Mouse (Mus musculus): ENCODE data around the gene Lgmn. TPM values are rescaled to one million over a fixed set of nuclear protein-coding genes. Genes with fewer than 3 reads are reported as not detected.
A peak's percentile ranks its signal among the peaks of the same experiment; 100 is the strongest.

The Lgmn gene
- polyA plus RNA-seq, 1 experiment from 2014 or later: 84.8 TPM

GRCm38 (mm10) chr12:102416391-102416837, 23.2 kb downstream of the Lgmn start:
- peak; percentile 73 for ATAC-seq (ENCODE audit: low FRiP score, low read depth)
- H3K27ac ChIP-seq: no peak overlapping the region
- H3K36me3 ChIP-seq: peaks cover 11% of the 10 kb centered on the region
- WGBS: 42% methylated on average over 7 of the region's 7 CpGs
- no peak overlapping the region for H3K4me3 ChIP-seq
- H3K27me3 ChIP-seq: no peaks in the 10 kb centered on the region
- H3K9ac ChIP-seq: no peak overlapping the region
- no peak overlapping the region for H3K4me2 ChIP-seq (replicated peaks)
- H3K9me3 ChIP-seq: no peaks in the 10 kb centered on the region
- peaks cover 6% of the 10 kb centered on the region for H3K4me1 ChIP-seq

DNA sequence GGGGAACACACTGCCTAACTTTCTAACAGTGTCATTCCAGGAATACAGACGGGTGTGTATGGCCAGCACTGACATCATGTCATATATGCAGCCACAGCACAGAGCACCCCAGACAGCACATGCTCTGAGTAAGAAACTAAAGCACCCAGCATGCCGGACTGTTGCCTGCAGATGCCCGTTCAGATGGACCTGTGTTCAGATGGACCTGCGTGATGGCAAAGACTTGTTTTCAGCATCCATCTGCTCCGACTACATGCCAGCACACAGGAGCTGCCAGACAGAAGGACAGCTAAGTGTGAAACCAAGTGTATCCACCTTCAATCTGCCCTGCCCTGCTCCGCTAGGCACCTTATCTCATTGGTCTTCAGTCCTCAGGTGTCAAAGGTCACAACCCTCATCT, 24.9 kb downstream of the Lgmn start:
- 92% methylated on average over 6 of the region's 6 CpGs for WGBS
- Histone ChIP-seq H3K9me3 (no peaks in the 10 kb centered on the region), H3K9ac (no peak overlapping the region), H3K4me1 (peaks cover 6% of the 10 kb centered on the region), H3K4me3 (no peak overlapping the region), H3K27me3 (no peaks in the 10 kb centered on the region), H3K36me3 (peaks cover 9% of the 10 kb centered on the region), H3K27ac (no peak overlapping the region), H3K4me2 (replicated peaks) (no peak overlapping the region)
- no peak for ATAC-seq (ENCODE audit: low FRiP score, low read depth)

DNA sequence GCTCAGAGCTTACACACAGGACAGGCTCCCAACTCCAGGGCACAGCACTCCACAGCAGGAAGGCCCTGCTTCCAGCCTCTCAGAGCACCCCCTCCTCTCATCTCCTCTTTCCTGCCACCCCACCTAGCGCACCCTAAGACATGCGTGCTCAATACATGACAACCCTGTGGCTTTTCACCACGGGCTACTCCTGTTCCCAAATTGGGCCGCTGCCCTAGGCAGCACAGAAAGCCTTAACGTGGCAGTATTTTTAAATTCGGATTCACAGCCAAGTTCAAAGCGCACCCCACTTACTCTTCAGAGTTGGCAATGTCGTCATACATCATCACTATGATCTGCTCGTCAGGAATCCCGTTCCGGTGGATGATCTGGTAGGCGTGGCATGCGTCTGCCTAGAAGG, 26.4 kb downstream of the Lgmn start:
- Histone ChIP-seq H3K4me2 (replicated peaks) (no peak overlapping the region), H3K9ac (no peak overlapping the region), H3K9me3 (no peaks in the 10 kb centered on the region), H3K36me3 (peaks cover 9% of the 10 kb centered on the region), H3K4me1 (peaks cover 6% of the 10 kb centered on the region), H3K27ac (no peak overlapping the region), H3K27me3 (no peaks in the 10 kb centered on the region), H3K4me3 (no peak overlapping the region)
- ATAC-seq (ENCODE audit: low FRiP score, low read depth): no peak
- 88% methylated on average over 13 of the region's 13 CpGs for WGBS

DNA sequence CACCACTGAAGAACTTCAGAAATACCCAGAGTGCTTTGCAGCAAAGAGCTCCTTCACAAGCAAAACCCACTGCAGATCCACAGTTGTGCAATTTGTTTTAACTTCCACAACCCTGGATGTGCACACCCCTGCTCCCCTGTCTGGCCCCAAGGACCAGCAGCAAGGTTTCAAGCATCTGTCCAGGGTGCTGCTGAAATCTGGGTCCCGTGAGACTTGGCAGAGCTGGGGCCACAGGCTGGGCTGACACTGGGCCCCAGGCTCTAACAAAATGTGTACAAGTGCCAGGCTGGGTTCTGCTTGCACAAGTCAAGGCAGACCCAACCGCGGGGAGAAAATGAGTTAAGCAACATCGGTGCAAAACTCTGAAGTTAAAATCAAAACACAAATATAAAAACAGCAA, 41.0 kb downstream of the Lgmn start:
- 89% methylated on average over 4 of the region's 4 CpGs for WGBS
- Histone ChIP-seq H3K4me1 (no peaks in the 10 kb centered on the region), H3K27me3 (no peaks in the 10 kb centered on the region), H3K9me3 (no peaks in the 10 kb centered on the region), H3K9ac (no peak overlapping the region), H3K36me3 (peaks cover 85% of the 10 kb centered on the region), H3K4me3 (no peak overlapping the region), H3K4me2 (replicated peaks) (no peak overlapping the region), H3K27ac (no peak overlapping the region)
- ATAC-seq (ENCODE audit: low FRiP score, low read depth): no peak

GRCm38 (mm10) chr12:102395998-102396991, 43.3 kb downstream of the Lgmn start:
- no peak overlapping the region for H3K4me2 ChIP-seq (replicated peaks)
- no peaks in the 10 kb centered on the region for H3K4me1 ChIP-seq
- no peaks in the 10 kb centered on the region for H3K27me3 ChIP-seq
- H3K27ac ChIP-seq: no peak overlapping the region
- 79% methylated on average over 19 of the region's 19 CpGs for WGBS
- no peak for ATAC-seq (ENCODE audit: low FRiP score, low read depth)
- no peak overlapping the region for H3K9ac ChIP-seq
- H3K9me3 ChIP-seq: no peaks in the 10 kb centered on the region
- peaks cover 78% of the 10 kb centered on the region for H3K36me3 ChIP-seq
- no peak overlapping the region for H3K4me3 ChIP-seq

DNA sequence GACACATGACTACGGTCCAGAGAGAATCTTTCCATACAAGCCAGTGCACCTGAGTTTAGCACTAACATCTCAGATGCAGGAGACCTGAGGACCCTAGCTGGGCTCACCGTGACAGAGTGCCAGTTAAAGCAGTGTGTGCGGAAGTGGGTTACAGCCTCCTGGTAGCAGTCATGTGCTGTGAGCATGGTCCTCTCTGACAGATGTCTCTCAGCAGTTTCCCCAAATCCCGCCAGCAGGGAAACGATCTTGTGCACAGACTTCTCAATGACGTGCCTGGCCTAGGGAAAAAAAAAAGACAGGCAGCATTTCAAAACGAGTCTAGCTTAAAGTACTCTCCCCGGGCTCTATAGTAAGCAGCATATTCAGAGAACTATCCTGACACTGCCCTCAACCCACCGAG, 44.1 kb downstream of the Lgmn start:
- ATAC-seq (ENCODE audit: low FRiP score, low read depth): no peak
- no peaks in the 10 kb centered on the region for H3K4me1 ChIP-seq
- H3K9ac ChIP-seq: no peak overlapping the region
- no peaks in the 10 kb centered on the region for H3K9me3 ChIP-seq
- no peak overlapping the region for H3K27ac ChIP-seq
- WGBS: 72% methylated on average over 9 of the region's 9 CpGs
- H3K4me2 ChIP-seq (replicated peaks): no peak overlapping the region
- H3K36me3 ChIP-seq: peaks cover 70% of the 10 kb centered on the region
- no peak overlapping the region for H3K4me3 ChIP-seq
- no peaks in the 10 kb centered on the region for H3K27me3 ChIP-seq

DNA sequence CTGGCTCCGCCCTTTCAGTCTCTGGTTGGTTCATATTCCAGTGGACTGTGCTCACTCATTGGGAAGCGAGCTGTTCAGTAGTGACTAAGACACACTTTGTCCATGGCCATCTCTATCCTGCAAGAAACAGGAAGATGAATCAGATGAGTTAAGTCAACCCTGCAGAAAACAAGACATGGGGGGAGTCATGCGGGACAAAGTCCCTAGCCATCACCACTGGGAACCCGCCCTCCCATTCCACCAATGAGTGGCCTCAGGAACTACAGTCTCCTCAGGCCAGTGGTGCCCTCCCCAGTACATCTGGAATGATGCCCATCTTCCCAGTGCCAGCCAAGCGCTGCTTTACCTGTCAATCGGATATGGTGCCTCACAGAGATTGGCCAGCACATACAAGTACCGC, 45.1 kb downstream of the Lgmn start:
- Histone ChIP-seq H3K27me3 (peaks cover 3% of the 10 kb centered on the region; the same call in 1 of the 2 replicates), H3K4me1 (no peaks in the 10 kb centered on the region), H3K36me3 (peaks cover 62% of the 10 kb centered on the region), H3K4me3 (no peak overlapping the region), H3K9ac (no peak overlapping the region), H3K4me2 (replicated peaks) (no peak overlapping the region), H3K9me3 (no peaks in the 10 kb centered on the region), H3K27ac (no peak overlapping the region)
- WGBS: 93% methylated on average over 7 of the region's 7 CpGs
- no peak for ATAC-seq (ENCODE audit: low FRiP score, low read depth)

DNA sequence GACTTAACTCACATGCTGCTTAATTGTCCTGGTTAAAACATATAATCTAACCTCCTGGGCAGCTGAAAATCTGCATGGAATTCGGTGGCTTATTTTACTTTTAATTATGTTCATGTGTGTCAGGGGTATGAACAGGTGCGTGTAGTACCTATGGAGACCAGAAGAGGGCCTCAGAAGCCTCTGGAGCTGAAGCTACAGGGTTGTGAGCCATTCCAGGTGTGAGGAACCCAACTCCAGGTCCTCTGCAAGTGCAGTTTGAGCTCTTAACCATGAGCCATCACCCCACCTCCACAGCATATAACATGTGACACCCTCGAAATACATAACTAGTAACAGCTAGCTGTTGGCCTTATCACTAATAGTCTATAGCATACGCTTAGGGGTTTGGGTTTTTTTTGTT, 47.6 kb downstream of the Lgmn start:
- Histone ChIP-seq H3K9ac (no peak overlapping the region), H3K4me2 (replicated peaks) (no peak overlapping the region), H3K9me3 (no peaks in the 10 kb centered on the region), H3K4me3 (no peak overlapping the region), H3K4me1 (no peaks in the 10 kb centered on the region), H3K27ac (no peak overlapping the region), H3K36me3 (peaks cover 38% of the 10 kb centered on the region), H3K27me3 (peaks cover 10% of the 10 kb centered on the region)
- 51% methylated on average over 4 of the region's 4 CpGs for WGBS
- ATAC-seq (ENCODE audit: low FRiP score, low read depth): no peak

GRCm38 (mm10) chr12:102391109-102391508, 48.5 kb downstream of the Lgmn start:
- no peak overlapping the region for H3K27ac ChIP-seq
- WGBS: 84% methylated on average over 2 of the region's 2 CpGs
- ATAC-seq (ENCODE audit: low FRiP score, low read depth): no peak

GRCm38 (mm10) chr12:102390042-102390441, 49.6 kb downstream of the Lgmn start:
- WGBS: 26% methylated on average over 8 of the region's 8 CpGs
- H3K4me1 ChIP-seq: no peaks in the 10 kb centered on the region
- peaks cover 10% of the 10 kb centered on the region for H3K27me3 ChIP-seq
- no peak overlapping the region for H3K4me3 ChIP-seq
- H3K4me2 ChIP-seq (replicated peaks): peak overlapping the region; percentile 34; the same call in 1 of the 2 replicates
- H3K27ac ChIP-seq: no peak overlapping the region
- peaks cover 27% of the 10 kb centered on the region for H3K36me3 ChIP-seq
- H3K9ac ChIP-seq: no peak overlapping the region
- no peak for ATAC-seq (ENCODE audit: low FRiP score, low read depth)
- H3K9me3 ChIP-seq: no peaks in the 10 kb centered on the region

More at GRCm38 (mm10) chr12:102391109-102391508, 48.5 kb downstream of the Lgmn start:
- no peaks in the 10 kb centered on the region for H3K9me3 ChIP-seq
- no peak overlapping the region for H3K4me2 ChIP-seq (replicated peaks)
- H3K36me3 ChIP-seq: peaks cover 36% of the 10 kb centered on the region
- no peak overlapping the region for H3K9ac ChIP-seq
- H3K4me1 ChIP-seq: no peaks in the 10 kb centered on the region
- no peak overlapping the region for H3K4me3 ChIP-seq
- H3K27me3 ChIP-seq: peaks cover 10% of the 10 kb centered on the region

GRCm38 (mm10) chr12:102387219-102387917, 52.2 kb downstream of the Lgmn start:
- H3K36me3 ChIP-seq: peaks cover 16% of the 10 kb centered on the region; the same call in 1 of the 2 replicates
- WGBS: 49% methylated on average over 16 of the region's 16 CpGs
- no peaks in the 10 kb centered on the region for H3K4me1 ChIP-seq
- peaks cover 10% of the 10 kb centered on the region for H3K27me3 ChIP-seq
- no peak overlapping the region for H3K9ac ChIP-seq
- H3K9me3 ChIP-seq: no peaks in the 10 kb centered on the region
- no peak overlapping the region for H3K4me2 ChIP-seq (replicated peaks)
- H3K4me3 ChIP-seq: no peak overlapping the region
- peak; percentile 68 for ATAC-seq (ENCODE audit: low FRiP score, low read depth)
- H3K27ac ChIP-seq: no peak overlapping the region

- no peak for ATAC-seq (ENCODE audit: low FRiP score, low read depth)
- WGBS: 20% methylated on average over 3 of the region's 3 CpGs
- H3K9ac ChIP-seq: no peak overlapping the region
Measured at GRCm38 (mm10) chr12:102384819-102385218, 54.8 kb downstream of the Lgmn start.

More at GRCm38 (mm10) chr12:102384819-102385218, 54.8 kb downstream of the Lgmn start:
- Histone ChIP-seq H3K4me3 (no peak overlapping the region), H3K4me2 (replicated peaks) (no peak overlapping the region), H3K36me3 (peaks cover 12% of the 10 kb centered on the region; the same call in 1 of the 2 replicates), H3K27ac (no peak overlapping the region), H3K4me1 (no peaks in the 10 kb centered on the region), H3K9me3 (no peaks in the 10 kb centered on the region), H3K27me3 (peaks cover 10% of the 10 kb centered on the region)
